Mouse (Mus musculus): ENCODE results near the gene Ugt1a6b. TPM values are rescaled to one million over a fixed set of nuclear protein-coding genes. Genes with fewer than 3 reads are reported as not detected.

Gene Ugt1a6b
- total RNA-seq, 2 experiments from 2014 or later = 0.20 to 0.23 TPM

- DNase-seq (ENCODE audit: low spot score in 2 of 2) = no peak
- intact Hi-C loops (cut with DNase I) = no loop called here
Observed at GRCm38 (mm10) chr1:88179657-88180056, 76.6 kb downstream of the Ugt1a6b start.

GRCm38 (mm10) chr1:88186325-88186935 lies 83.4 kb downstream of the Ugt1a6b start:
- intact Hi-C loops (cut with DNase I) = no loop called here
- no peak for DNase-seq (ENCODE audit: low spot score in 2 of 2)

GRCm38 (mm10) chr1:88192136-88192535 lies 89.1 kb downstream of the Ugt1a6b start:
- intact Hi-C loops (cut with DNase I) = no loop called here
- DNase-seq (ENCODE audit: low spot score in 2 of 2) = no peak

GRCm38 (mm10) chr1:88195687-88196086 lies 92.6 kb downstream of the Ugt1a6b start:
- DNase-seq (ENCODE audit: low spot score in 2 of 2) = no peak
- intact Hi-C loops (cut with DNase I) = no loop called here

GRCm38 (mm10) chr1:88197443-88197842 lies 94.4 kb downstream of the Ugt1a6b start:
- DNase-seq (ENCODE audit: low spot score in 2 of 2) = no peak
- intact Hi-C loops (cut with DNase I) = no loop called here

- DNase-seq (ENCODE audit: low spot score in 2 of 2) = no peak
- intact Hi-C loops (cut with DNase I) = no loop called here
Observed at GRCm38 (mm10) chr1:88199996-88200395, 96.9 kb downstream of the Ugt1a6b start.

DNA sequence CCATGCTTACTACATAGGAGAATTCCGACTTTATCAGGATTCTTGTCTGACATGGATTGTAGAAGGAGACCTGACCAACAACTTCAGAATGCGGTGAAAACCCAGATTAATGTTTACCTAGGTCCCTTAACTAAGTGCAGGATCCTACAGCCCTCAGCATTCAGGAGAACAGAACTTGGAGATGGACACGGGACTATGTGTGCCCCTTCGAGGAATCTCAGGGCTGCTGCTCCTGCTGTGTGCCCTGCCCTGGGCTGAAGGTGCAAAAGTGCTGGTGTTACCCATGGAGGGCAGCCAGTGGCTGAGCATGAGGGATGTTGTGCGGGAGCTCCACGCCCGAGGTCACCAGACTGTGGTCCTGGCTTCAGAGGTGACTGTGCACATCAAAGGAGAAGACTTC lies 97.4 kb downstream of the Ugt1a6b start, which contains the start of gene Ugt1a2:
Gene Ugt1a2, plus strand, starts transcription at position 146 of the 400 bp plus-strand sequence.
- no peak for DNase-seq (ENCODE audit: low spot score in 2 of 2)
- intact Hi-C loops (cut with DNase I) = no loop called here

GRCm38 (mm10) chr1:88205294-88205922 lies 102.4 kb downstream of the Ugt1a6b start, which contains the start of gene Dnajb3:
Dnajb3 (minus strand) TSS chr1:88205782.
- peak; percentile 75 to 87 for DNase-seq (ENCODE audit: low spot score in 2 of 2)
- intact Hi-C loops (cut with DNase I) = no loop called here

GRCm38 (mm10) chr1:88206843-88207479 lies 103.9 kb downstream of the Ugt1a6b start:
- intact Hi-C loops (cut with DNase I) = no loop called here
- no peak for DNase-seq (ENCODE audit: low spot score in 2 of 2)

- intact Hi-C loops (cut with DNase I) = no loop called here
- no peak for DNase-seq (ENCODE audit: low spot score in 2 of 2)
Observed at GRCm38 (mm10) chr1:88211812-88212211, 108.8 kb downstream of the Ugt1a6b start, which contains the start of gene Ugt1a1. Ugt1a1 (plus strand) TSS chr1:88211959.

GRCm38 (mm10) chr1:88212341-88213045 lies 109.4 kb downstream of the Ugt1a6b start:
- intact Hi-C loops (cut with DNase I) = no loop called here

DNA sequence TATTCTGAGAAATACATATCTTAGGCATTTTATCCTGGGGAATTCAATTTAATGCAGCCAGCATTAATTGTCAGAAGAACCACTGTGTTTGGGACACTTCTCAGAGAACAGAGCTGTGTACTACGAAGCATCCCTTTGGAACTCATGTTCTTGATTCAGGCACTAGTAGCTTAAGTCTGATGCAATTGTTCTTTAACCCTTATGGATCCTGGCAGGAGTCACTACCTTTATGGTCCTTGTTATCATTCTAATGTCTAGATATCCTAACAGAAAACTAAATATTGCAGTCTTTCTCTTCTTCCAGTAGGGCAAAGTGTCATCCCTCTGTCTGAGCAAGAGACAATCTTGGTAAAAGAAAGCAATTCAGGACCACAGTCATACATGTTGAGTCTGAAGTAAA lies 110.0 kb downstream of the Ugt1a6b start:
- no peak for DNase-seq (ENCODE audit: low spot score in 2 of 2)
- intact Hi-C loops (cut with DNase I) = no loop called here

More at GRCm38 (mm10) chr1:88212341-88213045, 109.4 kb downstream of the Ugt1a6b start:
- DNase-seq (ENCODE audit: low spot score in 2 of 2) = no peak

- intact Hi-C loops (cut with DNase I) = no loop called here
- DNase-seq (ENCODE audit: low spot score in 2 of 2) = no peak
Observed at GRCm38 (mm10) chr1:88213766-88214461, 110.9 kb downstream of the Ugt1a6b start.

- intact Hi-C loops (cut with DNase I) = no loop called here
- no peak for DNase-seq (ENCODE audit: low spot score in 2 of 2)
Observed at GRCm38 (mm10) chr1:88214462-88214952, 111.5 kb downstream of the Ugt1a6b start.

- no peak for DNase-seq (ENCODE audit: low spot score in 2 of 2)
- intact Hi-C loops (cut with DNase I) = no loop called here
Observed at GRCm38 (mm10) chr1:88215466-88216380, 112.7 kb downstream of the Ugt1a6b start.

DNA sequence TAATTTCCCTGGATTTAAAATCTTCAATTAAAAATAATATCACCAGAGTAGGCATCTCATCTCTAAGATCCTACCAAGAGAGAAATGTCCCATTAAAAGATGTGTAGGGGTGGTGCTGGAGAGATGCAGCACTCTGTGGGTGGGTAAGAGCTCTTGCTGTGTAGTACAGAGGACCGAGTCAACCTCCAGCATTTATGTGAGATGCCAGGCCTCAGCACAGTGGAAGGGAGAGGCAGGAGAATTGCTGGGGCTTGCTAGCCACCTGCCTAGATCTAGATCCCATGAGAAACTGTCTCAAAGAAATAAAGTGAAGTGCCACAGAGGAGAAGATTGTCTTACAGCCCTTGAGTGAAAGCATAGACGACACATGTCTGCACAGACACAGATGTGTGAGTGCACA lies 113.5 kb downstream of the Ugt1a6b start:
- DNase-seq (ENCODE audit: low spot score in 2 of 2) = no peak
- intact Hi-C loops (cut with DNase I) = no loop called here

- intact Hi-C loops (cut with DNase I) = no loop called here
- DNase-seq (ENCODE audit: low spot score in 2 of 2) = no peak
Observed at GRCm38 (mm10) chr1:88217144-88217543, 114.1 kb downstream of the Ugt1a6b start.

- intact Hi-C loops (cut with DNase I) = no loop called here
- no peak for DNase-seq (ENCODE audit: low spot score in 2 of 2)
Observed at GRCm38 (mm10) chr1:88217576-88217975, 114.5 kb downstream of the Ugt1a6b start.

All from left cerebral cortex, postnatal 14 days (tissue).